Mouse (Mus musculus) heart, postnatal 0 days (tissue): ENCODE measurements at regions not wholly inside any gene's neighbourhood (a gene's known extent, or its start where the extent isn't known, plus 50 kb on each side); places are given as distances from the start of the nearest gene placed in this dataset.
A peak's percentile ranks its signal among the peaks of the same experiment; 100 is the strongest.

Source experiments
- ATAC-seq: fragments of 200-750 bp; cut with Nextera tagmentation; 2 replicates; pipeline ENCODE4 v1.8.0; 2017; ENCODE audit warnings: low read depth, moderate number of reproducible peaks, moderate library complexity; ENCODE audit not compliant: insufficient read depth
- DNase-seq: peaks from one replicate; pipeline ENCODE4 v3.0.0-alpha.2; 2016; ENCODE audit warnings: low spot score
- H3K27ac ChIP-seq: fragments of 300-500 bp; sonication (generic); 2 replicates; pipeline ENCODE4 v1.5.1; 2014; ENCODE audit warnings: low read depth, mild to moderate bottlenecking
- H3K27me3 ChIP-seq: fragments of 300-500 bp; sonication (generic); 2 replicates; pipeline ENCODE4 v1.6.1; 2014; ENCODE audit warnings: low read length, mixed read lengths; ENCODE audit not compliant: control insufficient read depth, insufficient read depth
- H3K36me3 ChIP-seq: fragments of 300-500 bp; sonication (generic); replicated peaks from 2 replicates; pipeline ENCODE4 v1.6.1; 2014; ENCODE audit warnings: low read length, mixed read lengths; ENCODE audit not compliant: control insufficient read depth, insufficient read depth
- H3K4me1 ChIP-seq: fragments of 300-500 bp; sonication (generic); 2 replicates; pipeline ENCODE4 v1.6.1; 2014; ENCODE audit warnings: antibody characterized with exemption; ENCODE audit not compliant: control insufficient read depth, insufficient read depth
- H3K4me2 ChIP-seq: fragments of 300-500 bp; sonication (generic); 2 replicates; pipeline ENCODE4 v1.6.1; 2014; ENCODE audit warnings: low read depth, mild to moderate bottlenecking, low read length, moderate library complexity
- H3K4me3 ChIP-seq: fragments of 300-500 bp; sonication (generic); 2 replicates; pipeline ENCODE4 v1.5.1; 2014; ENCODE audit warnings: low read depth, low read length
- H3K9ac ChIP-seq: fragments of 300-500 bp; sonication (generic); replicated peaks from 2 replicates; pipeline ENCODE4 v1.6.1; 2014; ENCODE audit warnings: low read depth, low read length, mixed read lengths
- H3K9me3 ChIP-seq: fragments of 300-500 bp; sonication (generic); replicated peaks from 2 replicates; pipeline ENCODE4 v1.6.1; 2016; ENCODE audit warnings: low read length; ENCODE audit not compliant: control insufficient read depth
- CTCF ChIP-seq: IDR thresholded peaks from 2 replicates; pipeline ENCODE4 v1.5.1; 2016; ENCODE audit warnings: antibody characterized with exemption, control low read depth, low read depth
- EP300 ChIP-seq: IDR thresholded peaks from 2 replicates; pipeline ENCODE4 v1.6.1; 2016; ENCODE audit warnings: antibody characterized with exemption, low read depth
- WGBS: fragments of 180-500 bp; shearing (Covaris S2); extraction: QIAGEN DNeasy Blood & Tissue Kit; methylation state at CpG from one replicate; pipeline ENCODE4 v1.1.7; 2014; 5-methylcytosine and 5-hydroxymethylcytosine counted together

DNA sequence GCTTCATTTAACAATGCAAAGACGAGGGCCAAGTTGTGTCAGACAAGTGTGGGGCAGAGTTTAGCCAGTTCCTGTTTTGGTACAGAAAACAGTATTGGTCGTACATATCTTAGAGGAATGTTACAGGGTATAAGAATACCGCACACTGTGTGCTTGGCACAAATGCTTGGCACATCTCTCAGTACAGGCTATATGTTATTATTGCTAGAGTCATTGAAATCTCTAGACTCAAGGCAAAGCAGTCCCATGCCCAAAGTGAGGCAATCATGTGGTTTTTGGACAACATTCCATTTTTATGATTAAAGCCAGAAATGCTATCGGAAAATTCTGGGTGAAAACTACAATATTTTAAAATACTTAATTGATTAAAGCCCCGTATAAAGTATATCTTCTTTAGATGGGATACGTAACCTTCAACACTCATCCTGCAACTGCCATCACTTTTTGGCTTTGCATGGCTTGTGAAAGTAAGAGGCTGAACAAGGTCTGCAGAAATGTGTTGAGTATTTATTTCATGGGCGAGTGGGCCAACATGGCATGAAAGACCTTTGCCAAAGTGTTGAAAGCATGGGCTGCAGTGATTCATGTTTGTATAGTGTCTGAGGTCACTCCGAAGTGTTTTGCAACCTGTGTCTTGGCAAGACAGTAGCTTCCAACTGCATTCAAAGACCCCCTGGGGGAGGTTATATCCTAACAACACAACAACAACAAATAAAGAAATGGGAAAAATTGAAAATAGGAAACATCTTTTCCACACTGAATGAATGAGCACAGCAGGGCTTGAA, 383.8 kb upstream of the Xrcc4 start:
- H3K4me3 ChIP-seq: no peak overlapping the region
- H3K9ac ChIP-seq: no peak overlapping the region
- H3K27me3 ChIP-seq: no peaks in the 10 kb centered on the region
- H3K9me3 ChIP-seq: no peaks in the 10 kb centered on the region
- H3K4me1 ChIP-seq: no peaks in the 10 kb centered on the region
- no peaks in the 10 kb centered on the region for H3K36me3 ChIP-seq
- no peak for ATAC-seq
- TF ChIP-seq CTCF: no peak
- no peak overlapping the region for H3K4me2 ChIP-seq
- DNase-seq: no peak
- no peak overlapping the region for H3K27ac ChIP-seq
- 77% methylated on average over 8 of the region's 8 CpGs for WGBS

DNA sequence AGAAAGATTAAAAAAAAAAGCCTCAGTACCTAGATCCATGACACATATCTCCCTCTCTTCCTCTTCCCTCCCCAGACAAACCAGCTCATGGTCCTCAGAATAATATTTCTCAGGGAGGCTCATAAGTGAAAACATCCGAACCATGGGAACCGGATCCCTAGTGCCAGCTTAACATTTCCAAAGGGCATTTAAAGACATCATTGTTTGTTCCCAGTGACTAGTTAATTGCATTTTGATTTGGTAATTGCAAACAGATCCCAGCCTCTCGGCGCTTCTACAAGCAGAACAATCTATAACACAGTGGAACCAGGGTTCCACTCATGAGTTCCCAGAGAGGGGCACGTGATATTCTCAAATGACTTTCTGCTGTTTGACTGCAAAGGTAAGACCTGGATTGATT, 376.7 kb upstream of the Xrcc4 start:
- WGBS: 86% methylated on average over 5 of the region's 5 CpGs
- peaks cover 8% of the 10 kb centered on the region for H3K4me1 ChIP-seq
- H3K27me3 ChIP-seq: no peaks in the 10 kb centered on the region
- DNase-seq (no peak), ATAC-seq (no peak)
- no peaks in the 10 kb centered on the region for H3K36me3 ChIP-seq
- H3K4me3 ChIP-seq: no peak overlapping the region
- no peaks in the 10 kb centered on the region for H3K9me3 ChIP-seq
- H3K9ac ChIP-seq: no peak overlapping the region
- no peak overlapping the region for H3K4me2 ChIP-seq
- H3K27ac ChIP-seq: no peak overlapping the region
- TF ChIP-seq EP300 (no peak), CTCF (no peak)

DNA sequence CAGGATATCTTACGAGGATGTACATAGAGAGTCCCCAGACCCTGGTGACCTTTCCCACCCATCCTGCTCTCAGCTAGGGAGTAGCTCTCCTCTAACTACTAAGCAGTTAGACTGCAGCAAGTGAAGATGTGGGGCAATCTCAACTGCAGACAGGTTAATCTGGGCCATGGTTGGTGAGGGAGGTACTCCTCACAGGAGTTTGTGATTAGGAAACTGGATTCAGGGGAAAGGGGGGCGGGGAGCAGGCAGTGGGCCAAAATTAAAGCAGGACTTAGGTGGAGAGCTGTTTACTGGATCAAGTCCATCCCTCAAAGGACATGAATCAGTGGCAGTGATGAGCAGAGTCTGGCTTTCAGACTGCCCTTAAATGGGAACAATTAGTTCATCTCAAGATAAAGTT, 374.6 kb upstream of the Xrcc4 start:
- Histone ChIP-seq H3K36me3 (no peaks in the 10 kb centered on the region), H3K9me3 (no peaks in the 10 kb centered on the region), H3K27me3 (no peaks in the 10 kb centered on the region), H3K27ac (no peak overlapping the region), H3K4me1 (peaks cover 8% of the 10 kb centered on the region), H3K9ac (no peak overlapping the region), H3K4me3 (no peak overlapping the region), H3K4me2 (no peak overlapping the region)
- ATAC-seq (peak; percentile 39), DNase-seq (peak; percentile 33)
- 45% methylated on average over 2 of the region's 2 CpGs for WGBS
- TF ChIP-seq EP300 (no peak), CTCF (no peak)

DNA sequence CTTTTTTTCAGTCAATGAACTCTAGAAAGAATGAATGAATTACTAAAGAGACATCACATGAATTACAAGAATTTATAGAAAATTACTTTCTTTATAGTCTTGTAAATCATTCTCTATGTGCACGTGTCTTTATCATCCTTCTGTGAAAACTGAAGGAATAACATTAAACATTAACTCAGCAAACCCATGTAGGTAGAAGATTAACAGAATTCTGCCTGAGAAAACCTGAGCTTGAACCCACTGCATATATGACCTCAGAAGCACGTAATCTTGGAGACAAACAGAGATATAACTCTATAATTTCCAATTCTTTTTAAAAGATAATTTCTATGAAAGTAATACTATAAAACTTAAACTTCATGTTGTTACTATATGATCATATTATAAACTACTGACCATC, 374.0 kb upstream of the Xrcc4 start:
- Histone ChIP-seq H3K4me1 (peaks cover 8% of the 10 kb centered on the region), H3K9ac (no peak overlapping the region), H3K27me3 (no peaks in the 10 kb centered on the region), H3K4me3 (no peak overlapping the region), H3K27ac (no peak overlapping the region), H3K36me3 (no peaks in the 10 kb centered on the region), H3K9me3 (no peaks in the 10 kb centered on the region), H3K4me2 (no peak overlapping the region)
- ATAC-seq (no peak), DNase-seq (no peak)
- 85% methylated on average over 2 of the region's 2 CpGs for WGBS
- TF ChIP-seq EP300 (no peak), CTCF (no peak)

DNA sequence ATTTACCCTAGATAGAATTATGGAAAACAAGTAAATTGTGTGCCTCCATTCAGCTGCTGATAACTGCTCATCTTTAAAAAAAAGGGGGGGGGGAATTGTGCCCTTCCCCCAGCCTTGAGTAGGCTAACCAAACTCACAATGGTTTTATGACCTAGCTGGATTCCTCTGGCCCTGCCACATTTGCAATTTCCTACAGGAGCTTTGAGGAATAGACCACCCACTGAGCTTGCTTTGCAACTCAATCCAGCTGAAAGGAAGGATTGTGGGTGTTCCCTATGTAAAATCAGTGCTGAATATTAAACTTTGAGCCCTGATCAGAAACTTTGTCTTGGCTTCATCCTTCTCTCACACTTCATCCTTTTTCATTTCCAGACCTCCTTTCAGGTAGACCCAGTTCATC, 365.2 kb upstream of the Xrcc4 start:
- H3K36me3 ChIP-seq: no peaks in the 10 kb centered on the region
- H3K27me3 ChIP-seq: no peaks in the 10 kb centered on the region
- H3K9ac ChIP-seq: no peak overlapping the region
- ATAC-seq: no peak
- no peak overlapping the region for H3K4me2 ChIP-seq
- no peaks in the 10 kb centered on the region for H3K4me1 ChIP-seq
- no peak for DNase-seq
- TF ChIP-seq EP300 (no peak), CTCF (no peak)
- no peak overlapping the region for H3K27ac ChIP-seq
- H3K9me3 ChIP-seq: peaks cover 5% of the 10 kb centered on the region; the same call in 1 of the 2 replicates
- H3K4me3 ChIP-seq: no peak overlapping the region

DNA sequence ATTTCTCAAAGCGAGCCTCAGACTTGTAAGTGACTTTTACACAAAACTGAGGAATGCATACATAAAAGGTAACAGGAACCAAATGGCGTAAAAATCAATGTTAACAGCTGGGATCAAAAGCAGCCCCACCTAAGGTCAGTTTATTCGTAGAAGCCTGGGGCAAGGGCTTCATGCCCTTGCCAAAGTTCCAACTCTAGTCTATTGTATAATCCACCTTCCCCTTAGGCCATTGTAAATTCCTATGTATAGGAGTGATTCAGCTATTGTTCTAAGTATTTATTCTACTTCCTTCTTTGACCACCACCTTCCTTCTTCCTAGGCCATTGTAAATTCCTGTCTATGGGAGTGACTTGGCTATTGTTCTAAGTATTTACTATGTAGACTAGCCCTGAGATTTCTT, 337.5 kb upstream of the Xrcc4 start:
- Histone ChIP-seq H3K9ac (no peak overlapping the region), H3K9me3 (no peaks in the 10 kb centered on the region), H3K36me3 (no peaks in the 10 kb centered on the region), H3K4me3 (no peak overlapping the region), H3K4me2 (no peak overlapping the region), H3K4me1 (no peaks in the 10 kb centered on the region), H3K27ac (no peak overlapping the region), H3K27me3 (no peaks in the 10 kb centered on the region)
- DNase-seq: no peak
- no peak for ATAC-seq
- 84% methylated on average over 3 of the region's 3 CpGs for WGBS
- TF ChIP-seq EP300 (no peak), CTCF (no peak)
